Mouse (Mus musculus) forebrain, embryonic 13.5 days (tissue): ENCODE data around the gene Gfer. TPM values are rescaled to one million over a fixed set of nuclear protein-coding genes. Genes with fewer than 3 reads are reported as not detected.
"Not testable (repeated sequence)": the region's sequence is repeated elsewhere in the genome, so short reads cannot be mapped to it uniquely, and the experiment has no call there.

Experiments
- ATAC-seq: fragments of 200-750 bp; cut with Nextera tagmentation; 2 replicates; pipeline ENCODE4 v1.8.0; 2017
- H3K27ac ChIP-seq: fragments of 300-500 bp; sonication (generic); 2 replicates; pipeline ENCODE4 v1.5.1; 2015; ENCODE audit warnings: inconsistent platforms, mild to moderate bottlenecking, moderate library complexity
- H3K27me3 ChIP-seq: fragments of 300-500 bp; sonication (generic); 2 replicates; pipeline ENCODE4 v1.6.1; 2015; ENCODE audit warnings: mild to moderate bottlenecking, inconsistent platforms
- H3K36me3 ChIP-seq: fragments of 300-500 bp; sonication (generic); 2 replicates; pipeline ENCODE4 v1.6.1; 2015; ENCODE audit warnings: mild to moderate bottlenecking, inconsistent platforms; ENCODE audit not compliant: poor library complexity, severe bottlenecking
- H3K4me1 ChIP-seq: fragments of 300-500 bp; sonication (generic); 2 replicates; pipeline ENCODE4 v1.6.1; 2015; ENCODE audit warnings: inconsistent platforms
- H3K4me2 ChIP-seq: fragments of 300-500 bp; sonication (generic); 2 replicates; pipeline ENCODE4 v1.6.1; 2015; ENCODE audit warnings: inconsistent platforms, mild to moderate bottlenecking, moderate library complexity
- H3K4me3 ChIP-seq: fragments of 300-500 bp; sonication (generic); 2 replicates; pipeline ENCODE4 v1.5.1; 2015; ENCODE audit warnings: mild to moderate bottlenecking, inconsistent platforms
- H3K9ac ChIP-seq: fragments of 300-500 bp; sonication (generic); 2 replicates; pipeline ENCODE4 v1.6.1; 2015; ENCODE audit warnings: mild to moderate bottlenecking, inconsistent platforms
- H3K9me3 ChIP-seq: fragments of 300-500 bp; sonication (generic); replicated peaks from 2 replicates; pipeline ENCODE4 v1.6.1; 2016; ENCODE audit warnings: inconsistent platforms
- WGBS: fragments of 180-500 bp; shearing (Covaris S2); methylation state at CpG from one replicate; pipeline ENCODE4 v1.1.7; 2015; 5-methylcytosine and 5-hydroxymethylcytosine counted together
- polyA plus RNA-seq: library from polyadenylated mRNA; unstranded; fragments of >200 nt; fragmentation: Nextera tagmentation; extraction: Ambion mirVana; gene quantifications from 2 replicates; pipeline ENCODE4 v1.2.1, GENCODE M21; 2015

Gfer gene
- polyA plus RNA-seq, 1 experiment from 2014 or later, result 40.7 TPM

- not testable (repeated sequence) for H3K9me3 ChIP-seq, ATAC-seq, H3K27ac ChIP-seq, H3K27me3 ChIP-seq
- peak overlapping the region; percentile 83 for H3K4me3 ChIP-seq
- peaks cover 35% of the 10 kb centered on the region for H3K36me3 ChIP-seq
- peaks cover 39% of the 10 kb centered on the region for H3K4me1 ChIP-seq
- peak overlapping the region; percentile 87 for H3K4me2 ChIP-seq
- peak overlapping the region; percentile 89 for H3K9ac ChIP-seq
- WGBS, result under 1% methylated on average over 11 of the region's 11 CpGs
These were observed 24.7 kb upstream of the Gfer start for GRCm38 (mm10) chr17:24720616-24721015.

DNA sequence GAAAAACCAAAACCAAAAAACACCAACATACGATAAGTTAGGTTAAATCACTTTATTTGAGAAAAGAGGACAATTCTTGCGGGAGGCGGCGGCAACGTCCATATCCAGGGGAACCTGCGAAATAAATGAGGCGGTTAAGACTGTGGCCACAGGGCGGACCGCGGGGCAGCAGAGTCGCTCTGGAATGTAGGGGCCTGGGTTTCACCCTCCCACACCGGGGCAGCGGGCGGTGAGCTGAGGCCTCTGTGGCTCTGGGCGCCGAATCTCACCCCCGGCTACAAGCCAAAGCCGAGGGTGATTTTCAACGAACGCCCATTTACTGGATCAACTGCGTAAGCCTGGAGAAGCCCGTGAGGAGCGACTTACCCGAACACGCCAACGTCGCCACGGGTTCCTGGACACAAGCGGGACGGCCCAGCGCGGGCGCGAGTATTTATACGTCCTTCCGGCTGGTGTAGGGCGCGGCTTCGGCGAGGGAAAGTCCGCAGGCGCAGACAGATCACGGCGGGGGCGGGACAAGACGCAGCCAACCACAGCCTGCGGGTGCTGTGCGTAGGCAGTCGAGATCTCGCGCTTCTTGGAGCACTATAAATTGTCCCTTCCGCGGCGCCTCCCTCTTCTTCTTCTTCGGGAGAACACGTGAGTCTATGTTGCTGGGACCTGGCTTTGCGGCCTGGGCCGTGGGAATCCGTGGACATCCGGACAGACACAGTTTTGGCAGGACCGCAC, 23.7 kb upstream of the Gfer start:
- peak overlapping the region; percentile 89 for H3K9ac ChIP-seq
- peak overlapping the region; percentile 85 for H3K27ac ChIP-seq
- no peaks in the 10 kb centered on the region for H3K9me3 ChIP-seq
- H3K4me3 ChIP-seq, result peak overlapping the region; percentile 83
- H3K27me3 ChIP-seq, result no peaks in the 10 kb centered on the region
- peak; percentile 99 for ATAC-seq
- under 1% methylated on average over 61 of the region's 61 CpGs for WGBS
- H3K36me3 ChIP-seq, result peaks cover 35% of the 10 kb centered on the region
- H3K4me1 ChIP-seq, result peaks cover 39% of the 10 kb centered on the region
- H3K4me2 ChIP-seq, result peak overlapping the region; percentile 87

- WGBS, result 66% methylated on average over 5 of the region's 5 CpGs
- H3K9ac ChIP-seq, result peak overlapping the region; percentile 89
- H3K4me1 ChIP-seq, result peaks cover 36% of the 10 kb centered on the region
- H3K4me2 ChIP-seq, result peak overlapping the region; percentile 87
- peaks cover 35% of the 10 kb centered on the region for H3K36me3 ChIP-seq
- H3K27me3 ChIP-seq, H3K27ac ChIP-seq, ATAC-seq, H3K9me3 ChIP-seq: not testable (repeated sequence)
- peak overlapping the region; percentile 83 for H3K4me3 ChIP-seq
These were observed 23.0 kb upstream of the Gfer start for GRCm38 (mm10) chr17:24718938-24719337.

GRCm38 (mm10) chr17:24717943-24718342, 22.0 kb upstream of the Gfer start, which contains the start of the genes Rnf151 and Rps2:
Gene Rnf151, minus strand, starts transcription at chr17:24718063.
Gene Rps2, plus strand, starts transcription at chr17:24718116.
- Histone ChIP-seq H3K27me3 (no peaks in the 10 kb centered on the region), H3K4me2 (peak within 1 kb of the TSS; percentile 87), H3K9ac (peak within 1 kb of the TSS; percentile 89), H3K36me3 (peaks cover 35% of the 10 kb centered on the region), H3K4me1 (peaks cover 28% of the 10 kb centered on the region), H3K27ac (no peak within 1 kb of the TSS), H3K9me3 (no peaks in the 10 kb centered on the region), H3K4me3 (peak within 1 kb of the TSS; percentile 83)
- ATAC-seq, result no peak
- WGBS, result 75% methylated on average over 4 of the region's 4 CpGs

- WGBS, result 97% methylated on average over 15 of the region's 15 CpGs
- no peak overlapping the region for H3K4me3 ChIP-seq
- no peak overlapping the region for H3K9ac ChIP-seq
- no peaks in the 10 kb centered on the region for H3K9me3 ChIP-seq
- no peaks in the 10 kb centered on the region for H3K27me3 ChIP-seq
- H3K27ac ChIP-seq, result no peak overlapping the region
- H3K4me1 ChIP-seq, result peaks cover 10% of the 10 kb centered on the region
- H3K4me2 ChIP-seq, result no peak overlapping the region
- peaks cover 20% of the 10 kb centered on the region for H3K36me3 ChIP-seq
- no peak for ATAC-seq
These were observed 20.3 kb upstream of the Gfer start for GRCm38 (mm10) chr17:24716166-24716682.

DNA sequence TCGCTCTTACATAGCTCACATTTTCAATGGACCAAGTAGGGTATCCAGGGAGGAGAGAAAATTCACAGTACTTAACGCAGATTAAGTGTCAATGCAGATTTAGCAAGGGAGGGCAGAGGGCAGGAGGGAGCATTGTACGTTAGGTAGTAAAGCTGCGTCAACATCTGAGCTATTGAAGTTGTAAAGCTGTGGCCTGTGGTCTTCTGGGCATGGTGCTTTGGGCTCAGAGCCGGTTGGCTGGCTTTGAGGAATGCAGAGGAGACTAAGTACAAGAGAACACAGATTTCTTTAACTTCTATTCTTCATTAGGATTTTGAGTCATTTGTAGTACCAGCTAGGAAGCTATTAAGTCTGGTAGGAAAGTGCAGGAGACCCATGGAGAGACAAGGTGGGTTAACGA, 19.6 kb upstream of the Gfer start:
- H3K4me1 ChIP-seq, result peaks cover 8% of the 10 kb centered on the region
- no peak for ATAC-seq
- H3K4me2 ChIP-seq, result no peak overlapping the region
- H3K27ac ChIP-seq, result no peak overlapping the region
- WGBS, result 41% methylated on average over 6 of the region's 6 CpGs
- H3K27me3 ChIP-seq, result no peaks in the 10 kb centered on the region
- H3K9ac ChIP-seq, result no peak overlapping the region
- no peaks in the 10 kb centered on the region for H3K9me3 ChIP-seq
- no peak overlapping the region for H3K4me3 ChIP-seq
- H3K36me3 ChIP-seq, result peaks cover 18% of the 10 kb centered on the region

DNA sequence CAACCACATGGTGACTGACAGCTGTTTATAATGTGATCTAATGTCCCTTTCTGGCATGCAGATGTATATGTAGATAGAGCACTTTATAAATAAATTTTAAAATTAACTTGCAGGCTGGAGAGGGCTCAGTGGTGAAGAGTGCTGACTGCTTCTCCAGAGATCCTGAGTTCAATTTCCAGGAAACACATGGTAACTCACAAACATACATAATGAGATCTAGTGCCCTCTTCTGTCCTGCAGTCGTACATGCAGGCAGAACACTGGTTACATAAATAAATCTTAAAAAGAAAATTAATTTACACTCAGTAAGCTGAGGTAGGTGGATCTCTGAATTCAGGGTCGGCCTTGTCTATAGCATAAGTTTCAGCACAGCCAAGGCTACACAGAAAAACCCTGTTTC, 12.7 kb upstream of the Gfer start:
- no peak for ATAC-seq
- peaks cover 19% of the 10 kb centered on the region for H3K4me1 ChIP-seq
- no peaks in the 10 kb centered on the region for H3K27me3 ChIP-seq
- H3K9ac ChIP-seq, result no peak overlapping the region
- H3K4me2 ChIP-seq, result no peak overlapping the region
- H3K27ac ChIP-seq, result no peak overlapping the region
- peaks cover 20% of the 10 kb centered on the region for H3K36me3 ChIP-seq
- no peaks in the 10 kb centered on the region for H3K9me3 ChIP-seq
- peak overlapping the region; percentile 83; the same call in 1 of the 2 replicates for H3K4me3 ChIP-seq
- WGBS, result 35% methylated on average over 2 of the region's 2 CpGs

DNA sequence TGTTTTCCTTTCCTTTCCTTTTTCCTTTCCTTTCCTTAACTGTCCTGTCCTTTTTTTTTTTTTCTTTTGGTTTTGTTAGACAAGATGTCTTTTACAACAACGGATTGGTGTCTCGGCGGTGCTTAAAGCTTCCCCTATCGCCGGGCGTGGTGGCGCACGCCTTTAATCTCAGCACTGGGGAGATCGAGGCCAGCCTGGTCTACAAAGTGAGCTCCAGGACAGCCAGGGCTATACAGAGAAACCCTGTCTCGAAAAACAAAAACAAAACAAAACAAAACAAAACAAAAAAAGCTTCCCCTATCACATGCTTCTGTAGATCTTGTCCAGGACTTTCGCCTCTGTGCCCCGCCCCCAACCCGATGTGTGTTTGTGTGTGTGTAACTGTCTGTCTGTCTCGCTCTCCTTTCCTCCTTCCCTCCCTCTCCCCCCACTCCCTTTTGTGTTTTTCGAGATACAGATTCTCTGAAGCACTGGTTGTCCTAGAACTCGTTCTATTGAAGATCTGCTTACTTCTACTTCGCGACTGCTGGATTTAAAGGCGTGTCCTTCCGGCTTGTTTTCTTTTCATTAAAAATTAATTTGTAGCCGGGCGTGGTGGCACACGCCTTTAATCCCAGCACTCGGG, 12.0 kb upstream of the Gfer start:
- Histone ChIP-seq H3K4me3 (peak overlapping the region; percentile 83), H3K36me3 (peaks cover 24% of the 10 kb centered on the region), H3K27me3 (no peaks in the 10 kb centered on the region), H3K27ac (peak overlapping the region; percentile 74), H3K9ac (peak overlapping the region; percentile 84), H3K9me3 (no peaks in the 10 kb centered on the region), H3K4me1 (peaks cover 19% of the 10 kb centered on the region), H3K4me2 (peak overlapping the region; percentile 89)
- WGBS, result 6% methylated on average over 24 of the region's 24 CpGs
- ATAC-seq, result peak; percentile 50; the same call in 1 of the 2 replicates

GRCm38 (mm10) chr17:24706982-24707800, 11.2 kb upstream of the Gfer start, which contains the start of gene Tbl3:
Gene Tbl3, minus strand, starts transcription at chr17:24707660.
- H3K4me2 ChIP-seq, result peak within 1 kb of the TSS; percentile 89
- ATAC-seq, result peak; percentile 93
- WGBS, result 4% methylated on average over 32 of the region's 32 CpGs
- no peaks in the 10 kb centered on the region for H3K27me3 ChIP-seq
- H3K4me1 ChIP-seq, result peaks cover 19% of the 10 kb centered on the region
- peaks cover 31% of the 10 kb centered on the region for H3K36me3 ChIP-seq
- H3K4me3 ChIP-seq, result peak within 1 kb of the TSS; percentile 83
- H3K9me3 ChIP-seq, result no peaks in the 10 kb centered on the region
- peak within 1 kb of the TSS; percentile 84 for H3K9ac ChIP-seq
- H3K27ac ChIP-seq, result peak within 1 kb of the TSS; percentile 74

DNA sequence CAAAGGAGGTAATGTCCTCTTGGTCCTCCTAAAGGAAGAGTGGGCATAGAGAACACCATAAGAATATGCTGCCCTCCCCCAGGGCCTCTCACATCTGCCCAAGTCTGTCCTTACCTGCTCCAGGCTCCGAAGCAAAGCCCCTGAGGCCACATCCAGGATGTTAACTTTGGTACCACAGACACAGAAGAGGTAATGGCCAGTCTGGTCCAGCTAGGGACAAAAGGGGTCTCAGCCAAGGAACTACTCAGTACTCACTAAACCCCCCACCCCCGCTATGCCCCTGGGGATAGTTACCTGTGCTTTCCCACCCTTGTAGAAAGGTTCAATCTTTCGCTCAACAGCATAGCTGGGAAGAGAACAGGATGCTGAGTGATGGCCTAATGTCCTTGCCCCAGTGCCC, 9.9 kb upstream of the Gfer start:
- H3K4me3 ChIP-seq, result peak overlapping the region; percentile 83
- H3K27me3 ChIP-seq, result no peaks in the 10 kb centered on the region
- peak overlapping the region; percentile 89 for H3K4me2 ChIP-seq
- H3K27ac ChIP-seq, result no peak overlapping the region
- H3K4me1 ChIP-seq, result peaks cover 19% of the 10 kb centered on the region
- peaks cover 45% of the 10 kb centered on the region for H3K36me3 ChIP-seq
- H3K9me3 ChIP-seq, result no peaks in the 10 kb centered on the region
- ATAC-seq, result no peak
- WGBS, result 98% methylated on average over 3 of the region's 3 CpGs
- H3K9ac ChIP-seq, result no peak overlapping the region

DNA sequence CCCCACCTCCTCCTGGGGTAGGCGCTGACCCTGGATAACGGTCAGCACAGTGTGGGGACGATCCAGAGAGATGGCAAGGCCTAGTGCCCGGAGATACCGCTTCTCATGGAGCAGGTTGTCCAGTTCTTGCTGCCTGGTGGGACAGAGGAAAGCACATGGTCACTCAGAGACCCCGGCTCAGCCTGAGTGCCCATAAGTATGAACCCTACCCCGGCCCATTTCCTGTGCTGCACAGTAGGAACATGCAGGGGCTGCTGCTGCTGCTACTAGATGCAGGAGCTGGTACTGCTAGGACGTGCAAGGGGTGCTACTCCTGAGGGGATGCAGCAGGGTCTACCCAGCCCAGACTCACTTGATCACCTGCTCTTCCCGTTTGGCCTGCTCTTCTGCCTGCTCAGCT, 5.3 kb upstream of the Gfer start:
- ATAC-seq, result no peak
- 92% methylated on average over 9 of the region's 9 CpGs for WGBS
- no peak overlapping the region for H3K4me2 ChIP-seq
- H3K27me3 ChIP-seq, result no peaks in the 10 kb centered on the region
- no peak overlapping the region for H3K9ac ChIP-seq
- H3K9me3 ChIP-seq, result no peaks in the 10 kb centered on the region
- H3K27ac ChIP-seq, result no peak overlapping the region
- H3K4me3 ChIP-seq, result no peak overlapping the region
- peaks cover 59% of the 10 kb centered on the region for H3K36me3 ChIP-seq
- H3K4me1 ChIP-seq, result peaks cover 27% of the 10 kb centered on the region
